Mouse (Mus musculus) left cerebral cortex, adult 9 months (tissue): ENCODE measurements around the gene Faap20.

Source experiments
- DNase-seq, 2 experiments: peaks; one replicate each; pipeline ENCODE4 v3.0.0; 2022; ENCODE audit warnings: low spot score in 2 of 2

The Faap20 gene

GRCm38 (mm10) chr4:155221106-155221505, 28.5 kb upstream of the Faap20 start:
- DNase-seq: no peak

- peak in 1 of 2 experiments; percentile 71 for DNase-seq
These were observed 27.7 kb upstream of the Faap20 start for GRCm38 (mm10) chr4:155221599-155222551.

GRCm38 (mm10) chr4:155222552-155222840, 27.1 kb upstream of the Faap20 start, which contains the start of gene Ski:
Gene Ski, minus strand, starts transcription at chr4:155222592.
- no peak for DNase-seq

GRCm38 (mm10) chr4:155222841-155223593, 26.6 kb upstream of the Faap20 start:
- DNase-seq: peak; percentile 95 to 99

GRCm38 (mm10) chr4:155223594-155224528, 25.7 kb upstream of the Faap20 start:
- no peak for DNase-seq

GRCm38 (mm10) chr4:155225918-155226317, 23.7 kb upstream of the Faap20 start:
- no peak for DNase-seq

- no peak for DNase-seq
These were observed 21.6 kb upstream of the Faap20 start for GRCm38 (mm10) chr4:155227986-155228385.

GRCm38 (mm10) chr4:155228461-155228860, 21.1 kb upstream of the Faap20 start:
- DNase-seq: no peak

GRCm38 (mm10) chr4:155233878-155234277, 15.7 kb upstream of the Faap20 start:
- peak; percentile 74 to 91 for DNase-seq

- DNase-seq: peak in 1 of 2 experiments; percentile 33
These were observed 15.0 kb upstream of the Faap20 start for GRCm38 (mm10) chr4:155234371-155235310.

- peak; percentile 90 to 96 for DNase-seq
These were observed 14.1 kb upstream of the Faap20 start for GRCm38 (mm10) chr4:155235311-155236119.

- DNase-seq: no peak
These were observed 12.7 kb upstream of the Faap20 start for GRCm38 (mm10) chr4:155236737-155237385.

- no peak for DNase-seq
These were observed 11.3 kb upstream of the Faap20 start for GRCm38 (mm10) chr4:155238276-155238675.

- DNase-seq: no peak
These were observed 10.1 kb upstream of the Faap20 start for GRCm38 (mm10) chr4:155239494-155239893.

- no peak for DNase-seq
These were observed 7.8 kb upstream of the Faap20 start for GRCm38 (mm10) chr4:155241789-155242188.

- DNase-seq: no peak
These were observed 7.3 kb upstream of the Faap20 start for GRCm38 (mm10) chr4:155242292-155242691.

- DNase-seq: peak in 1 of 2 experiments; percentile 47
These were observed 6.4 kb upstream of the Faap20 start for GRCm38 (mm10) chr4:155243233-155243632.

GRCm38 (mm10) chr4:155245770-155246492, 3.7 kb upstream of the Faap20 start:
- no peak for DNase-seq
